Mouse (Mus musculus) layer of hippocampus, postnatal 25 days (tissue): ENCODE measurements at regions not wholly inside any gene's neighbourhood (a gene's known extent, or its start where the extent isn't known, plus 50 kb on each side); places are given as distances from the start of the nearest gene placed in this dataset.
"Not testable (repeated sequence)": the region's sequence is repeated elsewhere in the genome, so short reads cannot be mapped to it uniquely, and the experiment has no call there.

Experiments
- DNase-seq, 2 experiments: peaks; one replicate each; pipeline ENCODE4 v3.0.0; 2022; ENCODE audit warnings: mixed read lengths in 2 of 2, low spot score in 1 of 2; ENCODE audit errors: extremely low spot score in 1 of 2

DNA sequence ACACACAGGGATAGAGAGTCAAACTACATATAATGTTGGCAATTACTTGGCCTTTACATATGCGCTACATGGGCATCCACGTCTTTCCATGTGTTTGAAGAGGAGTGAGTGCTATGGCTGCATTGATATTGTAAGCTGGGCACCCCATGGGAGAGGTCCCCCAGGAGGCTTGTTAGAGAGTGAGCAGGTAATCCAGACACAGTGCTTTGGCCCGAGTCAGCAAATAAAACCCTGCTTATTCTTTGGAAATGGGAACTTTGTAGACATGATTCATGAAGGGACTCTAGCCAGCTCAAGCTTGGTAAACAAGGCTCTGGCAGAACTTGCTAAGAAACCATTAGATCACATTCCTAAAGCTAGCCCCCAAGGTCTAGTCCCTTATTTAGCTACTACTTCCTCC lies 557.6 kb upstream of the Gm10131 start:
- no peak for DNase-seq

DNA sequence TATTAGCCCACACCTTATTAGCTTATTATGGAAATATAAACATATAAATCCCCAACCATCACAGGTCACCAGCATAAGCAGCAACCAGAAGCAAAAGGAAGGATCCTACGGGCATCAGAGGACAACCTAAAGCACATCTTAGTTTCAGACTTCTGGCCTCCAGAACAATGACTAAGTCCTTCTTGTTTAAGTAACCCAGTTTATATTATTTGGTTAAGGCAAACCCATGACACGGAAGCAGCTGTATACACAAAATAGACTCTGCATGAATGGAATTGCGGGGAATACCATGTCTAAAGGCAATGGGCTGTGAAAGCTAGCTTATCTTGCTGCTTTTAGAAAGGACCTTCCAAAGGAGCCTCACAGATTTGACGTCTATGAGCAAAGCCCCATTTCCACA lies 552.9 kb upstream of the Gm10131 start:
- no peak for DNase-seq

DNA sequence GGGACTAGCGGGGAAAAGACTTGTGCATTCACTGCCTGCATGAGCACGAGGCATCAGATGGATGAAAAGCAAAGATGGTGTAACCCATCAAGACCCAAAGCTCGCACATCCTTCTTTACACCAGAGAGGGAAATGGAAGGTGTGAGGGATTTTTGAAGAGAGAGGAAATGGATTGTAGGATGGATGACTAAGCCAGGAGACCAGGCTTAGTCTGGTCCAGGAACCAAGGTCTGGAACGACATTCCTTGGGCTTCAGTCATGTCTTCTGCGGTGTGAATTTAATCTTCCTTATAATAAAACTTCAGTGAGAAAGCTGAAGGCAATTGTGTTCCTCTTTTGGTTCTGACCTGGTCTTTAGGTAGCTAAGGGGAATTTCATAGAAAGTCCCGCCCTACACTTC lies 551.0 kb upstream of the Gm10131 start:
- DNase-seq: no peak

DNA sequence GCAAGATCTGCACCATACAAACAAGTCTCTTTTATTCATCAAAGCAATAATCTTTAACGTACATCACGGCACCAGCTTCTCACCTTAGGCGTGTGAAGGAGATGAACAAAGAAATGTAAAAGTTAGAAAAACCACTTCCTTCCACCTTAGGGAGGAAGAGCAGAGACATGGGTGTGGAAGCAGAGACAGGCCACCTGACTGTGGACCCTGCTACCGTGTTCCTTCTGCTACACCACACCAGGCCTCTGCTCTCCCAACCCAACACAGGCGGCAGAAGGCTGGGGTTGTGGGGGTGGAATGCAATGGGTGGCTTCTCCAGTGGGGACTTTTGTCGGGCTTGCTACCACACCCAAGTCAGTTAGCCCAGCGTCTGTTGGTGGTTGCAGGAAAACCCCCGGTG lies 540.2 kb upstream of the Gm10131 start:
- DNase-seq: no peak

DNA sequence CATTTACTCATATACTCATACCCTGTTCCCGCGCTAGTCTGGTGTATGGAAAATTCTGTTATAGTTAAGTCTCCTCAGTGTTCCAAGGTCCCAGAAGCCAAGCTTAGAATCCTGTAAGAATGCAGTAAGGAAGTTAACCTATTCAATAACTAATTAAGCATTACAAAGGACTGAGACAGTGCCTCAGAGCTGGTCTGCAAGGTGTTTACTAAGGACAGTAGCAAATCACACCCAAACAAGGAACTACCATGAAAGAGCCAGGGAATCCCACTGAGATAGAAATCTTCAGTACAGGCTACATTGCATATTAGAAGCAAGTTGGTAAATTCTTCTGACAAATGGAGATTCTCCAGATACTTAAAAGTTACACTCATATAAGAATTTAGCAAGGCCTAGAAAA lies 516.7 kb upstream of the Gm10131 start:
- DNase-seq: not testable (repeated sequence)

DNA sequence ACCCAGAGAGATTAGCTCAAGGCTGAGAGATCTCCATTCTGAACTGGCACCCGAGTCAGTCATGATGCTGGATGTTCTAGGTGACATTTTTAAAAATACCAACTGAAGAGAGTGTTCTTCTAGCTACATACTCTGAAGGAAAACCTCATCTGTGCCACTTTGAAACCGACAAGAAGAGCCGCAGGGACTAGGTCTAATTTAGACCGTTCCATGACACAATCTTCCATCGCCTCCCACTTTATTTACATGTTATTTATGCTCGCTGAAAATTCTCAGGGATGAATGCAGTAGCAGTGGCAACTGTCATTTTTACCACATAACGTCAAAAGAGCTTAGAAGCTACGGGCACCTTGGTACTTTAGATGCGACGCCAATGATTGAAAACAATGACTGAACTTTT lies 514.1 kb upstream of the Gm10131 start:
- no peak for DNase-seq

DNA sequence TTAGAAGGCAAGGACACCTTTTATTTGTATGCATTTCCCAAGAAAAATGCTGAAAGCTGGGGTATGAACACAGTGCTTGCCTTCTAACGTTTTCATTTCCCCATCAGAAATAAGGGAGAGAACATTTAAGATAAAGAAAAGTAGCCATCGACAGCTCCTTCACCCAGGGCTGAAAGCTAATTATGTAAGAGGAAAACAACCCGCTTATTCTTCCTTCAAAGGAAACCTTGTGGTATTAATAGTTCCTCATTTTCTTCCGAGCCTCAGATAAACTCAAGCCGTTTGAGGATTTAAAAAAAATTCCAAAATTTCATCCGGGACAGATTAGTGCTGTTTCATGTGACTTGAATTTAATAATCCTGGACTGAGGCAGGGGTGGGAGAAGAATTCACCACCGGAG lies 512.2 kb upstream of the Gm10131 start:
- DNase-seq: no peak

DNA sequence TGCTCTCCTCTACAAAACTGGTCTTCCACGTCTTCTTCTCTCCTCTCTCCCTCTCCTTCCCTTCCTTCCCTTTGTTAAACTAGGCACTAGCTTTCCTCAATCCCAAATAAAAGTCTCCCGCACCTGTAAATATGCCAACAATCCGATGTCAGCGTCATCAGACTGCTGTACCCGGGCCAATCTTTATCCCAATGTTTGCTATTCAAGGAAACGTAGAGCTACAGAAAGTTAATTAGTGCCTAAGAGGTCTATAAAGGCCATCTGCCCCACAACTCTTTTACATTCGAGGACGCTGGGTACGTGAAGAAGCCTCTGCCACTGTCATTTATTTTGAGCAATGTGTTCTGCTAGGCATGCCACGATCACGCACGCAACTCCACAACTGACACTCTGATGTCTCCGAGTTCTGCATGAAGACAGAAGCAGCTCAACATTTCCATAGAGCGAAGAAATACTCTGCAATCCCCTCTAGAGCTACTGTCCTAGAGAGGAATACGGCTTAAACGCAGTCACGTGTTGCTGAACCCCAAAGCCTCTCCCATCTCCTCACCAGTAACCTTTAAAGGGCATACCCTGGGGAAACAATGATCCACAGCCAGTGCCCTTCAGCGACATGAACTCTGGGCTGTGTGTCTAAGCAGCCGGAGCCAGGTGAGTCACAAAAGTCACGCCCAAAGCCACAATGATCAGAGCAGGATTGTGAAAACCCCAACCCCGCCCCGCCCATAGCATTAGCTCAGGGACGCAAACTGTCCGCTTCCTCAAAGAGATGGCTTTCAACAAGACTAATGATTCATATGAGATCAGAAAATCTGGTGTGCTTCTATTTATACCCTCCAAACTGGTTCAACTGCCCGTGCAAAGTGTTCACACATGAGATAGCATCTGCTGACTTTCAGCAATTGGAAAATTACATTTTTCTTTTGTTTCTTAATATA lies 510.9 kb upstream of the Gm10131 start:
- no peak for DNase-seq

DNA sequence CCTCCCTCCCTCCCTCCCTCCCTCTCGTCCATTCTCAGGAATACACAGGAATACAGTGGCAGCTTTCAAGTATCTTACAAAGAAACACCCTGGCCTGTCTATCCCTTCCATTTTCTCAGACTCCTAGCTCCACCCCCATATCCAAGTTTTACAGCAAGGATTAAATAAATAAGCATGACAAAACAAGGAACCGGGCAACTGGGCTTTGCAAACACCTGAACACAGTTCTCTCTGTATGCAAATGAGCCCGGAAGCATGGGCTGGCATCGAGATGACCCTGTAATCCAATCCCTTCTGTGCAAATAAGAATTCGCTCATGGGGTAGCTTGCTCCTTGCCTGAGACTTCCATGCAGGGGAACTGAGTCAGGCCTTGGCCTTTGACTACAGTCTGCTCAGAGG lies 506.5 kb upstream of the Gm10131 start:
- no peak for DNase-seq

DNA sequence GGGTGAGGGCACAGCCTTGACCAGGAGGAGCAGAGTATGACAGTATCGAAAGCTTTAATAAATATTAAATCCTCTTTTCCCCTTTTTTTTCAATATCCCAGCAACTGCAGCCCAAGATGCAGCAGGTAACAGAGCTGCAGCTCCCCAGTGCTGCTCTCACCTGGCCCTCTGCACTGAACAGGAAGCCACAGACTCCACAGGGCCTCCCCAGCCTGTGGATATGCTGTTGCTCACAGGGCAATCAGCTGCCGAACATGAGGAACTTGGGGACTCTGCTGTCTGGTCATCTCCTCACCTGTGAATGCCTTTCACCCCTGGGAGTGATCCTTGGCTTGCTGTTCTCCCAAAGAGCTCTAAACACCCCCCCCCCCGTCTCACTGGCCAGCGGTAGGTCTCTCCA lies 503.4 kb upstream of the Gm10131 start:
- no peak for DNase-seq

DNA sequence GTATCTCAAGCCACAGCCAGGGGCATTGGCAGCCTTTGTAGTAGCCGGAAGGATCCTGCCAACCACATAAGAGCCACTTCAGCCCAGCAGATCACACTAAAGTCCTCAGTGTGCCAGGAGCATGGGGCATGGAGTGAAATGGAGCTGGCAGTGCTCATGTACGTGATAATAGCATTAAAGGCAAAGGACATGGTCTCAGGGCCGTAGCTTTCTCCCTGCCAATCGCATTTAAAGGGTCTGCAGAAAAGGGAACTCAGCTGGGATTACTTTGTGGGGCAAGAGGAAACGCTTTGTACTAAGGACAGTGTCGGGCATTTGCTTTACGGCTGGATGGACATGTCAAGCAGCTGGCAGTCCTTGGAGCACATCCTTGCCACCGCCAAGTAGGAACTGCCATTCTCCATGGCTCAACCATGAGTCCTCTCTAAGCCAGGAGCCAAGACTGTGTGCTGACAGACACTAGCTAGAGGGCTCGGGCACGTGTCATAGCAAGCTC lies 502.5 kb upstream of the Gm10131 start:
- no peak for DNase-seq

DNA sequence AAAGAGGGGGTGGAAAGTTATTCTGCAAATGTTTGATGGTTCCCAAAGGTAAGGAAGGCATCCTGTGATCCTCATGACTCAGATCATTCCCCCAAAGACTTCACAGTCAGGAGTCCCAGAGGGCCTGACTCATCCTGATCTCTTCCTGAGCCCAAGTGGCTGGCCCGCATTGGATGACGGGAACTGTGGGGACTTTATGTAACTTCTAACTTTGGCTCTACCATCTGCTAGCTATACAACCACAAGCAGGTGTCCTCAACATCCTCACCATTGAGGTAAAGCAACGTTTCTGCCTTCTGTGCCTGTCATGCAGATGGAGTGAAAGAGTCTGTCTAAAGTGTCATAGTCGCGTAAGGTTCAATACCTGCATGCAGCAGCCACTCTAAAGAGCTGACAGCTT lies 501.6 kb upstream of the Gm10131 start:
- DNase-seq: no peak

DNA sequence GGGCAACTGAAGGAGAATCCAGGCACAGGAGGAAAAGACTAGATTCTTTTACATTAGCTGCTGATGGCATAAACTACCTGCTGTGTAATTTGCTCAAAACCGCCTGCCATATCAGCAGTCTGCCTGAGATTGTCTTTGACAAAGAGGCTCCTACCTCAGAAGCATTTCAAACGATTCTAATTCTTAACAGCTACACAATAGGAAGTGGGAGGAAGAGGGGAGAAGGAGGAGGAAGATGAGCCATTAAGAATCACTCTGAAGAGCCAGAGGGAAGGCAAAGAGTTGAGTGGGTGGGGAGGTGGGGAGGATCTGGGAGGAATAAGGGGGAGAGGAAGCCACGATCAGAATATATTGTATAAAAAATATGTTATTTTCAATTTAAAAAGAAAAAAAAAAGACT lies 500.9 kb upstream of the Gm10131 start:
- DNase-seq: no peak

DNA sequence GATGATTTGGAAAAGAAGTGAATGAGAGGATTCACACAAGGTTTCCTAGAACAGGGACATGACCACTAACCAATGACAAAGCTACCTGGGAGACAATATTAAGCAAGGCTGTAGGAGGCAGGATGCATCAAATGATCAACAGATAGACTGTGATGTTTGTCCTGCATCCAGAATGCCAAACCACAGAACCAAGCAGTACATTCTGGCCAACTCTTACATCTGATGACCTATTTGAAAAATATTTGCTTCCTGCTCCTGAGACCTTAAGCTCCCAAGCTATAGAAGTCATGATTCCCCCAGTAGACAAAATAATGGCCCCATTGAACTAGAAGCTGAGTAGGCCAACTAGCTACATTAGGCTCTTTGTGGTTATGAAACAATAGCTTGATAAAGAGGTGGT lies 498.6 kb upstream of the Gm10131 start:
- DNase-seq: no peak

DNA sequence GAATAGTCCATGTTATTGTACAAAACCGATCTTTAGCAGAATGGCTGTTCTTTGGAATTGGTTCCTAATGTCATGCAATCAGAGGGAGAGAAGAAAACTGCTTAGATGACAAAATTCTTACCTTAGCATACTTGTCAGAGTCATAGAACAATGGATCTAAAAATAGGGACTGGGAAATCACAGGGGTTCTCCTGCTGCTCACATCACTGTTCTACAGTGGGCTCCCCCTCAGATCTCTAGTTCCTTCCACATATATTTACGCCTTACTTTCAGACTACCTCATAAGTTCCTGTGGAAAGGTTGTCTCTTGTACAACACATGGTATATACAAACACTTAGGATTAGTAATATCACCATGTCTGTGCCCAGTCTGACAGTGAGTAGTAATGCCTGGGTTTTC lies 495.9 kb upstream of the Gm10131 start:
- DNase-seq: no peak

DNA sequence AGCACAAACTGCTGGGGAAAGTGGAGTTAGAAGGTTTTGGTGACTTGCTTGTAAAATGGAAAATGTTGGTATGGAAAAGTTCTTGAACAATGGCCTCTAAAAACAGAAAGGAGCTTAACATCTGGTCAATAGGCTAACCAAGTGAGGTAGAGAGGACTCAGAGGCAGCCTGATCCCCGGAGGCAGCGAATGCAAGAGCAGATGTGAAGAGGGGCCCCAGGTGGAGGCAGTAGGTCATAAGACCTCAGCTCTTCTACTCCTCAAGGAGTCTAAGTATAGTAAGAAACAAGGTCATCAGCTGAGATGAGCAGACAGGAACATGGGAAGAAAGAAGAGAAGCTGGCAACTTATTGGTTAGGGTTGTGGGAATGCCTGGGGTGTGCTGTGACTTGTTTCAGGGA lies 493.5 kb upstream of the Gm10131 start:
- no peak for DNase-seq

DNA sequence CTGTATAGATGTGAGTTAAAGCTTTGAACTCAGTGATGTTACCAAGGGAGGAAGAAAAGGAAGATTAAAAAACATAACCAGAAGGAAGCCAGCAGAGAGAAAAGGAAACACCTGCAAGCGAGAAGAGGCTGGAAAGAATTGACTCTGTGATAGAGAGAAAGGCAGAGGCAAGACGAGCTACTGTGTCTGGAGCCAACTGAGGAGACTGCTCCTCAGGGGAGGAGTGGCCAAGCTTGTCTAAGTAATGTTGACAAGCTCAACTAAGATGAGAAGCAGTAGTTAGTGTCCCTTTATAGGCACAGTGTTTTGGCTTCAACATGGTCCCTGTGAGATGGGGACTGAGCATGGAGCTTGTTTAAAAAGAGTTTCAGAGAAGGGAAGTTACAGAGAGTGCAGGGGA lies 493.0 kb upstream of the Gm10131 start:
- DNase-seq: no peak

DNA sequence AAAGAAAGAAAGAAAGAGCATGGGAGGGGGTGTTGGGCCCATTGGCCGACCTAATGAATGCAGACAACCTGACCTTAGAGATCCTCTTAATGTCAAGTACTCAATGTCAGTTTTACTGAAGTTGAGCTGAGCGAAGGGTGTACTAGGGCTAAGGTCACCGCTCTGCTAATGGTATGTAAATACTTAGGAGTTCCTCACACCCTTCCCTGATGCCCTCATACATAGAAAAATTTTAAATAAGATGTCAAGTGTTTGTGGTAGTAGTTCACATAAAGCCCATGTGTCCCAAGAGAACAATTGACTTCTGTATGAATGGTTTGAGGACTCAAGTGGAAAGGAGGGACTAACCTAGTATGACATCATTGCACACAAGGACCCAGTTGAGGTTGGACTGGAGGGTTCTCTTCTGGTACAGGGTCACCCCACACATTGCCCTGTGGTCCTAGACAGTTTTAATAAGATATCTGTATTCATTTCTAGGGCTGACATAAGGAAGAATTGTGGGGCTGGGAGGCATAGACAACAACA lies 490.0 kb upstream of the Gm10131 start:
- no peak for DNase-seq

DNA sequence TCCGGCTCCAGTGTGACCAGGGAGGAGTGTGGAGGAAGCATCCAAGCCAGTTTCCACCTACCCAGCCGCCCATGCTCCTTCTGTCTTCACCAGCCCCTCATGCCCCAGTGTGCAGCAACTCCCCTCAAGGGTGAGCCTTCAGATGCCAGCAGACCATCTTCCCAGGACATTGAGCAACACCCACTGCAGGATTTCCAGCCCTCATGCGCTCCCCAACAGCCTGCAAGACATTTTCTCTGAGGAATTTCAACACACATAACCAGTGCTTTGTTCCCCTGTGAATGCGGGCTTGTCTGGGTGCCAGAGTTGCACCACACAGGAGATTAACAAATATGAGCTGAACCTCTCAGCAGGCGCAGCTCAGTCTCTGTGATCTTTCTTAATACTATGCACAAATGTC lies 489.3 kb upstream of the Gm10131 start:
- DNase-seq: peak in 1 of 2 experiments; percentile 12

DNA sequence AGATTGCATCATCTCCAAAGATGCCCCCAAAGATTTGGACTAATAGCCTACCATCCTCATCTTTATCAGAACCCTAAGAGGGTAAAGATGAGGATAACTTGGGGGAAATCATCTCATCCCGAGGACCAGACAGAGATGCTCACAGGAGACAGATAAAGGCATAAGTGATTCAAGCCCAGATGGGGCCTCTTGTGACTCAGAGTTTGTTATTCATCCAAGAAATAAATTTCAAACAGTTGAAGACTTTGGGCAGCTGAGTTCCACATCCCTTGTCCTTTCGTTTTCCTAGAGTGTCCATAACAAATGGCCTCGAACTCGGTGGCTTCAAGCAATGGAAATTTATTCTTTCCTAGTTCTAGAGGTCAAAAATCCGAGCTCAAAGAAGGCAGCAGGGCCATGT lies 485.1 kb upstream of the Gm10131 start:
- no peak for DNase-seq

DNA sequence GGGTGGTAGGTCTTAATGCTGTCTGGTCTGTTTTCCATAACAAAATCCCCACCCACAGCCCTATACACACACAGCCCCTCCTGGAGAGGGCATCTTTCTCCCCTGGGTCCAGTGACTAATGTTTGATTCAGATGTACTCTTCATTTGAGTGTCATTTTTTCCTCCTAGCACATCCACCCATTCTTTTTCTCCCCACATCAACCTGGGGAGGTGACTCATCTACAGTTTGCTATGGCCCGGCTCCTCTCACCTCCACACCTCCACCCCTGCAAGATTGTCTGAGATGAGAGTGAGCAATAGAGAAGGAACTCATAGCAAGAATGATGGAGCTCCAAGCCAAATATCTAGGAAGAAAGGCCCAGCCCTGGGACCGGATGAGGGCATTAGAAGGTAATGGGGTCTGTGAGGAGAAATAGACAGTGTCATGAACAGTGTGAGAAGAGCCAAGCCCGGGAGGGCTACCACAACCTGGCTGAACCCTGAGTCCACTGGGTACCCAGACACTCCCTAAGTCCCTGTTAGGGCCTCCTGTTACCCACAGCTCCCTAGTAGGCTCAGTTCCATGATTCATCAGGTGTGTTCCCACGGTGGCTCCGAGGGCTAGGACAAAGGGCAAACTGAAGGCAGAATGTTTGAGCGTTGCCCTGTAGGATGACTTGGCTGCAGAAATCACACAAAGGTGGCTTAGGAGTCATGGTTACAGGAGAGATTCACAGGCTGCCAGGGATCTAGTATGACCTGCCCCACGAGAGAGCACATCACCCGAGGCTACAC lies 479.6 kb upstream of the Gm10131 start:
- DNase-seq: no peak
